Mouse (Mus musculus) intestine, postnatal 0 days (tissue): Measurements from ENCODE around the gene Sytl5. TPM values are rescaled to one million over a fixed set of nuclear protein-coding genes. Genes with fewer than 3 reads are reported as not detected.

Experiments
- ATAC-seq: fragments of 200-750 bp; cut with Nextera tagmentation; 2 replicates; pipeline ENCODE4 v1.8.0; 2017; ENCODE audit warnings: mild to moderate bottlenecking, moderate TSS enrichment, moderate library complexity
- H3K27ac ChIP-seq: fragments of 300-500 bp; sonication (generic); 2 replicates; pipeline ENCODE4 v1.5.1; 2014; ENCODE audit warnings: mild to moderate bottlenecking, low read depth, low read length, moderate library complexity
- H3K27me3 ChIP-seq: fragments of 300-500 bp; sonication (generic); replicated peaks from 2 replicates; pipeline ENCODE4 v1.6.1; 2014; ENCODE audit warnings: low read length, mixed read lengths; ENCODE audit not compliant: control insufficient read depth, insufficient read depth
- H3K36me3 ChIP-seq: fragments of 300-500 bp; sonication (generic); 2 replicates; pipeline ENCODE4 v1.6.1; 2014; ENCODE audit warnings: mild to moderate bottlenecking, moderate library complexity; ENCODE audit not compliant: control insufficient read depth, insufficient read depth
- H3K4me1 ChIP-seq: fragments of 300-500 bp; sonication (generic); replicated peaks from 2 replicates; pipeline ENCODE4 v1.6.1; 2014; ENCODE audit warnings: antibody characterized with exemption, low read length, mixed read lengths; ENCODE audit not compliant: control insufficient read depth, insufficient read depth
- H3K4me2 ChIP-seq: fragments of 300-500 bp; sonication (generic); replicated peaks from 2 replicates; pipeline ENCODE4 v1.6.1; 2014; ENCODE audit warnings: low read depth, mild to moderate bottlenecking, moderate library complexity
- H3K4me3 ChIP-seq: fragments of 300-500 bp; sonication (generic); 2 replicates; pipeline ENCODE4 v1.5.1; 2014; ENCODE audit warnings: low read depth, low read length
- H3K9ac ChIP-seq: fragments of 300-500 bp; sonication (generic); 2 replicates; pipeline ENCODE4 v1.6.1; 2014; ENCODE audit warnings: mild to moderate bottlenecking, low read depth, low read length
- H3K9me3 ChIP-seq: fragments of 300-500 bp; sonication (generic); 2 replicates; pipeline ENCODE4 v1.6.1; 2016; ENCODE audit warnings: mixed run types; ENCODE audit not compliant: control insufficient read depth
- CTCF ChIP-seq: sonication (generic); IDR thresholded peaks from 2 replicates; pipeline ENCODE4 v1.5.1; 2016; ENCODE audit warnings: low read depth, mild to moderate bottlenecking, control low read depth, antibody characterized with exemption, moderate library complexity
- WGBS: fragments of 180-500 bp; shearing (Covaris S2); extraction: QIAGEN DNeasy Blood & Tissue Kit; methylation state at CpG from one replicate; pipeline ENCODE4 v1.1.7; 2014; 5-methylcytosine and 5-hydroxymethylcytosine counted together
- polyA plus RNA-seq: library from polyadenylated mRNA; unstranded; fragments of >200 nt; fragmentation: Nextera tagmentation; extraction: Ambion mirVana; gene quantifications from 2 replicates; pipeline ENCODE4 v1.2.1, GENCODE M21; 2015

The Sytl5 gene
- polyA plus RNA-seq, 1 experiment from 2014 or later: 0.39 TPM

- Histone ChIP-seq H3K9me3 (no peaks in the 10 kb centered on the region), H3K9ac (no peak overlapping the region), H3K4me2 (no peak overlapping the region), H3K27me3 (no peaks in the 10 kb centered on the region), H3K4me3 (no peak overlapping the region), H3K27ac (no peak overlapping the region), H3K4me1 (no peaks in the 10 kb centered on the region), H3K36me3 (no peaks in the 10 kb centered on the region)
- ATAC-seq: no peak
- TF ChIP-seq CTCF: no peak
Observed at GRCm38 (mm10) chrX:9984094-9984669, 98.8 kb downstream of the Sytl5 start.

- Histone ChIP-seq H3K9me3 (no peaks in the 10 kb centered on the region), H3K4me1 (no peaks in the 10 kb centered on the region), H3K9ac (no peak overlapping the region), H3K4me3 (no peak overlapping the region), H3K4me2 (no peak overlapping the region), H3K27me3 (no peaks in the 10 kb centered on the region), H3K36me3 (no peaks in the 10 kb centered on the region), H3K27ac (no peak overlapping the region)
- no peak for ATAC-seq
- no peak for TF ChIP-seq CTCF
- 62% methylated on average over 1 of the region's 1 CpGs for WGBS
Observed at GRCm38 (mm10) chrX:10000718-10001117, 115.3 kb downstream of the Sytl5 start.

DNA sequence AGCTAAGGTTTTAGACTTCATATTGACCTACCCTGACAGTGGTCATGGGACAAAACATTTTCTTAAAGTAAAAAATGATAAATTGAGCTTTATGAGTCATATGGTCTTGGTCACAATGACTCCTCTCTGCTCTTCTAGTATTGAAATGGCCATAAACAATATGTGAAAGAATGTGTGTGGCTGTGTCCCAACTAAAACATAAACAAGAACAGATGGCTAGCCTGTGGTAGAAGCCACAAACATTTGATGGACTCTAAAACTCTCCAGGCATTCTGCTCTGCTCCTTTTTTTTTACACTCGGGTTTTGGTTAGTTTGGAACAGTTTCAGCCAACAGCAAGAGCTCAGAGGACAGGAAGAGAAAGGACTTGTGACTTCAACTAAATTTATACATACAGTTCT lies 120.5 kb downstream of the Sytl5 start:
- Histone ChIP-seq H3K4me3 (no peak overlapping the region), H3K4me1 (no peaks in the 10 kb centered on the region), H3K27ac (no peak overlapping the region), H3K4me2 (no peak overlapping the region), H3K9me3 (no peaks in the 10 kb centered on the region), H3K9ac (no peak overlapping the region), H3K27me3 (no peaks in the 10 kb centered on the region), H3K36me3 (no peaks in the 10 kb centered on the region)
- no peak for TF ChIP-seq CTCF
- ATAC-seq: no peak
- WGBS: 70% methylated on average over 1 of the region's 1 CpGs

DNA sequence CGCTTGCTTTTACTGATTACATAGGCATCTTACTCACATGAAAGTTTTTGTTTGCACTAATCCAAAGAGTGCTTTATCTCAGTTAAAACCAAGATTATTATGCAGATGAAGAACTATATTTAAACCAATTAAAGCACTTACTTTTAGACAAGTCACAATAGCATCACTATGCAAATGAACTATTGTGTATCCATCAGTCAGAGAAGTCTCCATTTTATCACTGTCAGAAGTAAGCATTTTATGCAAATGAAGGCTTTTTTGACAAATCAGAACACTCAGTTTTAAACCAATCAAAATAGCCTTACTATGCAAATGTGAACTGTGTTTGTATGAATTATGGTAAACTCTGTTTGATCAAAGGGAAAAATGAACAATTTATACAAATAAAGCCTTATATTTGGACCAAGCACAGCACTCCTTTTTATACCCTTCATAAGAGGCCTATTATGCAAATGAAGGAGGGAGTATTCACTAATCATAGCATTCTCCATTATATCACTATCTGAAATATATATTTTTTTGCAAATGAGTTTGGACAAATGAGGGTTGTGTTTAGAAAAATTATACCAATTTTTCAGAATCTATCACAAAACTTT lies 122.4 kb downstream of the Sytl5 start:
- Histone ChIP-seq H3K4me1 (no peaks in the 10 kb centered on the region), H3K9ac (no peak overlapping the region), H3K4me3 (no peak overlapping the region), H3K36me3 (no peaks in the 10 kb centered on the region), H3K27ac (no peak overlapping the region), H3K9me3 (no peaks in the 10 kb centered on the region), H3K27me3 (no peaks in the 10 kb centered on the region), H3K4me2 (no peak overlapping the region)
- no peak for ATAC-seq
- 89% methylated on average over 1 of the region's 1 CpGs for WGBS
- TF ChIP-seq CTCF: no peak

DNA sequence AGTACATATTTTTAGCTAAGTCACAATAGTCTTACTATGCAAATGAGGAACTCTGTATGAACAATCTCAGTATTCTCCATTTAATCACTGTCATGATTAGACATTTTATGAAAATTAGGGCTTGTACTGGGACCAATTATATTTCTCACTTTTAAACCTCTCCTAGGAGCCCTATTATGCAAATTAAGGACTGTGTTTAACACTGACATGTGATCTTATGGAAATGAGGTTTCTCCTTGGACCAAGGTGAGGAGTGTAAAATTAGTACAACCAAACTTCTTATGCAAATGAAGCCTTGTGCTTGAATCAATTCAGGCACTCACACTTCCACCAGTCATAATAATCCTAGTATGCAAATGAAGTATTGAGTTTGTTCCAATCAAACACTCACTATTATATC lies 124.8 kb downstream of the Sytl5 start:
- TF ChIP-seq CTCF: no peak
- H3K4me3 ChIP-seq: no peak overlapping the region

DNA sequence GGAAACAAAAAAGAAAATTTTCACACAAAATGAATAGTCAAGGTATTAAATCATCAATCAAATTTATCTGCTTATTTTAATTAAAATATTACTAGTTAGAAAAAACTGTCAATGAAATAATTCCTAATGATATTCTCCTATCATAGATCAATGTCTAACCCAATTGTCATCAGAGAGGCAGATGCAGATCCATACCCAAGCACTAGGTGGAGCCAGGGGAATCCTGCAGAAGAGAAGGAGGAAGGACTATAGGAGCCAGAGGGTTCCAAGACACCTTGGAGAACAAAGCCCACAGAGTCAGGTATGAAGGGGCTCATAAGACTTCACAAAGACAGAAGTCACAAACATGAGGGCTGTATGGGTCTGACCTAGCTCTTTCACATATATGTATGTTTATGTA lies 149.2 kb downstream of the Sytl5 start:
- no peak overlapping the region for H3K4me2 ChIP-seq
- no peak overlapping the region for H3K27ac ChIP-seq
- no peaks in the 10 kb centered on the region for H3K36me3 ChIP-seq
- no peak for ATAC-seq
- no peaks in the 10 kb centered on the region for H3K9me3 ChIP-seq
- no peaks in the 10 kb centered on the region for H3K4me1 ChIP-seq
- H3K27me3 ChIP-seq: no peaks in the 10 kb centered on the region
- peak; percentile 62 for TF ChIP-seq CTCF
- H3K9ac ChIP-seq: no peak overlapping the region
- no peak overlapping the region for H3K4me3 ChIP-seq

More for the DNA sequence above, 124.8 kb downstream of the Sytl5 start:
- Histone ChIP-seq H3K27me3 (no peaks in the 10 kb centered on the region), H3K4me2 (no peak overlapping the region), H3K9me3 (no peaks in the 10 kb centered on the region), H3K36me3 (no peaks in the 10 kb centered on the region), H3K27ac (no peak overlapping the region), H3K9ac (no peak overlapping the region), H3K4me1 (no peaks in the 10 kb centered on the region)
- ATAC-seq: no peak

Other genes starting within 250 kb of the Sytl5 start
- gene Dynlt3, start 222.6 kb upstream of the Sytl5 start, polyA plus RNA-seq: 55.8 and 56.0 TPM in 2 replicates
- gene Hypm, start 38.7 kb upstream of the Sytl5 start, polyA plus RNA-seq: not detected in 2 replicates
- not detected in 2 replicates for gene H2al3, start 35.9 kb upstream of the Sytl5 start, polyA plus RNA-seq
- gene Srpx, start 232.1 kb downstream of the Sytl5 start, polyA plus RNA-seq: 11.1 and 12.6 TPM in 2 replicates